Mouse (Mus musculus) bone marrow macrophage, adult 2 months (primary cell): ENCODE results near the gene Mis12. TPM values are rescaled to one million over a fixed set of nuclear protein-coding genes. Genes with fewer than 3 reads are reported as not detected.

Source experiments
- H3K27ac ChIP-seq: 2 replicates; pipeline ENCODE4 v1.5.1; 2012; ENCODE audit warnings: low read depth, low read length; ENCODE audit not compliant: insufficient read depth
- H3K4me1 ChIP-seq: 2 replicates; pipeline ENCODE4 v1.6.1; 2012; ENCODE audit warnings: low read length; ENCODE audit not compliant: control insufficient read depth, insufficient read depth
- H3K4me3 ChIP-seq: 2 replicates; pipeline ENCODE4 v1.5.1; 2012; ENCODE audit warnings: mild to moderate bottlenecking, low read length, moderate library complexity; ENCODE audit not compliant: insufficient read depth
- CTCF ChIP-seq: IDR thresholded peaks from 2 replicates; pipeline ENCODE4 v1.5.1; 2012; ENCODE audit warnings: low read depth, mild to moderate bottlenecking, low read length, moderate library complexity
- POLR2A ChIP-seq: IDR thresholded peaks from 2 replicates; pipeline ENCODE4 v1.6.1; 2012; ENCODE audit warnings: mild to moderate bottlenecking, low read depth, low read length, borderline replicate concordance
- polyA plus RNA-seq: library from polyadenylated mRNA; stranded (reverse); fragments of >200 nt; gene quantifications from 2 replicates; pipeline ENCODE4 v1.2.4, GENCODE M21; 2012; ENCODE audit not compliant: missing spikeins, insufficient read depth, insufficient read length

Mis12 gene
- polyA plus RNA-seq, 1 experiment: 29.7 TPM

GRCm38 (mm10) chr11:71008321-71008720, 11.1 kb upstream of the Mis12 start:
- Histone ChIP-seq H3K27ac (peak overlapping the region; percentile 73), H3K4me1 (peaks cover 16% of the 10 kb centered on the region), H3K4me3 (no peak overlapping the region)
- TF ChIP-seq CTCF (no peak), POLR2A (no peak)

DNA sequence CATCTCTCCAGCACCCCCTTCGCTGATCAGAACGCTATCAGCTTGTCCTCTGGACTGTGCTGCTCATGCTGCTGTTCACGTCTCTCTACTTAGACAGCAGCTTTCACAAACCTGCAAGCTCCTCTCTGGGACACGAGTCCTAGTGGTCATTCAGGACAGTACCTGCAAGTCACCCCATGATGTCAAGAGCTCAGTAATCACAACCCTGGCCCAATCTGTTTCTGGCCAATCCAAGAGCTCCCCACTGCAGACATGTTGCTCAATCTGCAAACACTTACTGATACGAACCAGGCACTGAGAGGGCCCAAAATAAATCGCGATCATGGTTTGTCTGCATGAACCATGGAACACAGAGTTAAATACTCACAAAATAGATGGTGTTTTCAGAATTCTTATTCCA, 6.7 kb upstream of the Mis12 start:
- Histone ChIP-seq H3K27ac (no peak overlapping the region), H3K4me3 (no peak overlapping the region), H3K4me1 (peaks cover 16% of the 10 kb centered on the region)
- TF ChIP-seq POLR2A (no peak), CTCF (no peak)

DNA sequence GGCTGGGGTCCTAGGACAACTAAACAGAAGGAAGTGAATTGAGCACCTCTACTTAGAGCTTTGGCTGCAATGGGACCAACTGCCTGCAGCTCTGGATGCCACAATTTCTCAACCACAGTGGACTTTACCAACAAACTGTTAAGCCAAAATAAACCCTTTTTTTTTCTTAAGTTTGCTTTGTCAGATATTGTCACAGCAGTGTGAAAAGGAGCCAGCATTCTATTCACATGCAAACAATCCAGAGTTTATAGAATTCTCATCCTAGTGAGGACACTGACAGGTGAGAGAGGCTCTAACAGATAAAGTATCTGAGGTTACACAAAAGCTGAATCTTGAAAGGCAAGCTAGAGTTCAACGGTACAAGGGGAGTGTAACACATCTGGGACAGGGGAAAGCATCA, 2.4 kb upstream of the Mis12 start:
- no peak overlapping the region for H3K27ac ChIP-seq
- no peak for TF ChIP-seq CTCF
- TF ChIP-seq POLR2A: no peak
- H3K4me1 ChIP-seq: peaks cover 16% of the 10 kb centered on the region
- no peak overlapping the region for H3K4me3 ChIP-seq

DNA sequence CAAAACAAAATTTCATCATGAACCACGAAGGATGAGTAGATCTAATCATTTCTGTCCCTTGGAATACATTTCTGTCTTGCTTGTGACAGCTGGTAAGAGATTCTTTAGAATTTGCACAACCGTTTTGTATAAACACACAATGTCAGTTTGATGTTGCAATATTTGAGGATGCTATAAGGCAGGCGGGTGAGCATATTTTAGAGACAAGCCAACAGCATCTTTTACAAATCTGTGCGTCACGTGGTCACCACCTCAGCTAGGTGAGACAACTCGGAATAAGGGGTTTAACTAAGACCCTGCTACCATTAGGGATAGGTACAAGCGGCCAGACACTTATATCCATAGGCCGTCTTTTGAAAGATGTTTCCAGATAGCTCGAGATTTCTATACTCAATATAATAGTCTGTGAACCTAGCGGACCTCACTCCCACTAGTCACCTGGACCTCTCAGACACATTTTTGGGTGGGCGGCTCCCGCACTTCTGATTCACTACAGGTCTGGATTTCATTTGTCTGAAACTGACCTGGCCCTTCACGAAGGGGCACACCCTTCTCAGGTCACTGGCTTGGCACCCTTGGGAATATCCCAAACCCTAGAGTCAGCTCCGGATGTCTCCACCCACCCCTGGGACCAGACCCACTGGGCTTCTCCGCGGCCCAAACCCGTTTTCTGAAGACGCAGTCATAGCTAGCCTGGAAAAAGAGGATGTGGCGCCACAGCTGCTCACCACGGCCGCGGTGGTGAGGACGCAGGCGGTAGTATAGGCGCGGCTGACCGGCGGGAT, 803 bp upstream of the Mis12 start:
- TF ChIP-seq CTCF: no peak
- no peak for TF ChIP-seq POLR2A
- Histone ChIP-seq H3K27ac (peak overlapping the region; percentile 67), H3K4me1 (peaks cover 16% of the 10 kb centered on the region), H3K4me3 (peak overlapping the region; percentile 85)

DNA sequence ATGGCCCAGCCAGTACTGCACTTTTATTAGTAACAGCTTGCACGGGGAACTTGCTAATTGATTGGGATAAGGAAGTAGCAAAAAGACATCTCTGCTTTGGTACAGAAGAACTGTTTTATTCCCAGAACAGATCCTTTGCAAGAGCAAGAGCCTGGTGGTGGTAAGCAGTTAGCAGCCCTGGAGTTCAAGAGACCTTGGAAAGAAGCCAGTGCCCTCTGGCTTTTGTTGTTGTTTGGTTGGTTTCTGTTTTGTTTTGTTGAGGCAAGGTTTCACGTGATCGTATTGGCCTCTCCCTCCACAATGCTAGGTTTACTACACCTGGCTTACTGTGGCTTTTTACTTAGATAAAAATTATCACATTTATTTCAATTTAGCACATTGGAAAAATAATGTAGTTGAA, 8.9 kb downstream of the Mis12 start:
- Histone ChIP-seq H3K27ac (no peak overlapping the region), H3K4me3 (no peak overlapping the region), H3K4me1 (peaks cover 13% of the 10 kb centered on the region)
- TF ChIP-seq CTCF (no peak), POLR2A (no peak)

DNA sequence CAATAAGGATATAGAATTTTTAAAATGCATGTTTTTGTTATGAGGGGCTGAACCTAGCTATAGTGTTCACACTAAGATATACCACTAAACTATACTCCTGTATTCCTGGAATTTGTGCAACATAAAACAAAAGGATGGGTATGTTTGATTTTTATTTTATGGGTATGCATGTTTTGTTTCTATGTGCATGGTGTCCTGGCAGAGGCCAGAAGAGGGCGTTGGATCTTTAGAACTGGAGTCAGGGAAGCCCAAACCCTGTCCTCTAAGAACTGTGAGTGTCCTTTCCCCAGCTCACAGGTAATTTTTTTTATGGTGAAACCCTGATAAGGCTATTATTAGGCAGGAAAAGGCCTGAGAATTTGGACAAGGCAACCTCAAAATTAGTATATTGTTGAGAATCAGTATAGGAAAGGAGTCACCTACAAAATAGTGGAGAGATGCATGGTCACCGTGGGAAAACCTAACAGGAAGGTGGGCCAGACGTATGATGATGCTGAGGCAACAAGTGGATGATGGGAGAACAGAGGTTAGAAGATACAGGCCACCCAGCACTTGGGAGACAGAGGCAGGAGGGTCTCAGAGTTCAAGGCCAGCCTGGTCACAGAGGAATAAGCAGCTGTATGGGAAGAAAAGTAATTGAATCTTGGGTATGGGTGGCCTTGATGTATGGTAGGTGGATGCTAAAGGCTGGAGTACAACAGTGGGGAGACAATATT, 10.2 kb downstream of the Mis12 start:
- H3K27ac ChIP-seq: no peak overlapping the region
- H3K4me1 ChIP-seq: peaks cover 13% of the 10 kb centered on the region
- TF ChIP-seq POLR2A (no peak), CTCF (no peak)
- H3K4me3 ChIP-seq: no peak overlapping the region

DNA sequence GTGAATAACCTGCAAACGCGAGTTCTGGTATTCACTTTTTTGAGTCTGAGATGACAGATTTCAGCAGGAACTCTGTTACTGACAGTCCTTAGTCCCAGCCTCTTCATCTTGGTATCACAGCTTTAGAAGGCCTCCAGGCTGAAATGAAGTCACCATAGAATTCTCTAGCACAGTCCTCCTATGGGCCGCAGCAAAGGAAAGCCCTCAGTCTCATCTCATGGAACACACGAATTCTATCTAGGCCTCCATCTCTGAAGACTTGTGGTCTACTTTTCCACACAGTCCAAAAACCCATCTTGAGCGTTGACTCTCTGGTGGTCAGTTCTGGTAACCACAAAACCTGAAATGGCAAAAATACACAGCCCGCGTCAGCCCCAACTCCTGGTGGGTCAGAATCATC, 12.7 kb downstream of the Mis12 start:
- H3K4me1 ChIP-seq: peaks cover 13% of the 10 kb centered on the region
- TF ChIP-seq CTCF (no peak), POLR2A (no peak)
- H3K4me3 ChIP-seq: no peak overlapping the region
- H3K27ac ChIP-seq: no peak overlapping the region

DNA sequence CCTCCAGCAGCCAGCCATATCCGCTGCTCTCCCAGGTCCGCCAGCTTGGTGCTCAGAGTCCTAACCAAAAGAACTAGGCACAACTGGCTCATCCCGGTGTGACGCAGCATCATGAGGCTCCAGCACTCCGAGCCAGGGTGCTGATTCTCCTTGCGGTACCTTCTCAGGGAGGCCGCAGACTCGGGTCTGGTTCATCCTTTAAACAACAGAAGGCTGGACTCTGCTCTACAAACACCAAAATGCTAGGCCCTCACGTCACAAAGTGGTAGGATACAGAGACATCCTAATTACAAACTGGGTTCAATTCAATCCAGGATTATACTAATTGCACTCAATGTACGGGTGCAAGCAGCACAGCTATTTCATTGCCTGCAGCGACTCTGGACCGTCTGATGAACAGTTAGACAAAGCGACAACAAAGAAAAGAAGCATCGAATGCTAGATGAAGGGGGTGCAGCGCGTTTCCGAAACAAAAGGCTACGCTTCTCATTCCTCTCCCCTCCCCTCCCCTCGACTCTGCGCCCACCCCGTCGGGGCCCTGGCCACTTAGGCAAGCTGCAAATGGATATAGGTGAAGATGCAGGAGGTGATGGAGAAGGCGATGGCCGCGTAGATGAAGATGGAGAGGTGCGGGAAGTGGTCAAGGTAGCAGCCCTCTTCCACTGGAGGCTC, 13.2 kb downstream of the Mis12 start:
- H3K27ac ChIP-seq: no peak overlapping the region
- peaks cover 9% of the 10 kb centered on the region for H3K4me1 ChIP-seq
- TF ChIP-seq POLR2A: no peak
- no peak for TF ChIP-seq CTCF
- H3K4me3 ChIP-seq: no peak overlapping the region

DNA sequence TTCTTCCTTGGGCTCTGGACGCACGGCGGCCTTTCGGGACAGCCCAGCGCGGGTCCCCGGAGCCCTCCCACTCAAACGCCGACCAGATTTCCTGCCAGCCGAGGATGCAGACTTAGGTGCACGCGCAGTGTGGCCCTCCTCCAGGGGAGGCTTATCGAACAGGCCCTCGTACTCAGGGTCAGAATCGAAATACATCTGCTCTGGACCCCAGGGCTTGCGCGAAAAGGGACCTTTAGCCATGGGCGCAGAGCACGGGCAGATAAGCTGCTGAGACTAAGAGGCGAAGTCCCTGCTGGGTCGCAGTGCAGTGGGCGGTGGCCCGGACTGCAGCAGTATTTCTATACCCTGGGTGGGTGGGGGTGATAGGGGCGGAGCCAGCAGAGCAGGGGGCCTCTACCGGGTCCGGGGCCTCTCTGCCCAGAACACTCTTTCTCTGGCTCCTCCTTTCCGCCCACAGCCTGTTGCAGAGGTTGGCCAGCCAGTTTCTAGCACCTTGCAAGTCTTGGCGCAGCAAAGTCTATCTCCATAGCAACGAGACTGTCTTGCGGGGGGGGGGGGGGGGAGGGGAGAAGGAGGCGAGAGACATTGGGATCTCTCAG, 13.9 kb downstream of the Mis12 start, which contains the start of gene 6330403K07Rik:
Gene 6330403K07Rik (minus strand): TSS at position 351 of the 599 bp plus-strand sequence.
- TF ChIP-seq CTCF: no peak
- TF ChIP-seq POLR2A: no peak
- Histone ChIP-seq H3K27ac (no peak within 1 kb of the TSS), H3K4me1 (peaks cover 3% of the 10 kb centered on the region), H3K4me3 (peak within 1 kb of the TSS; percentile 8; the same call in 1 of the 2 replicates)
